Mouse (Mus musculus): ENCODE data around the gene Cts7.

Gene Cts7

GRCm38 (mm10) chr13:61358097-61358496, at the start of gene Cts7:
Gene Cts7, minus strand, starts transcription at chr13:61358197.
- no peak for DNase-seq (ENCODE audit: low spot score)
